Mouse (Mus musculus) limb, embryonic 13.5 days (tissue): ENCODE data around the gene Ip6k2. TPM values are rescaled to one million over a fixed set of nuclear protein-coding genes. Genes with fewer than 3 reads are reported as not detected.
A peak's percentile ranks its signal among the peaks of the same experiment; 100 is the strongest.

Source experiments
- ATAC-seq: fragments of 200-750 bp; cut with Nextera tagmentation; 2 replicates; pipeline ENCODE4 v1.8.0; 2017; ENCODE audit warnings: low read depth, moderate number of reproducible peaks, moderate TSS enrichment; ENCODE audit not compliant: low FRiP score
- H3K27ac ChIP-seq: fragments of 300-500 bp; sonication (generic); 2 replicates; pipeline ENCODE4 v1.5.1; 2015; ENCODE audit warnings: inconsistent platforms, mild to moderate bottlenecking, moderate library complexity
- H3K27me3 ChIP-seq: fragments of 300-500 bp; sonication (generic); 2 replicates; pipeline ENCODE4 v1.6.1; 2015; ENCODE audit warnings: mild to moderate bottlenecking, inconsistent platforms
- H3K36me3 ChIP-seq: fragments of 300-500 bp; sonication (generic); 2 replicates; pipeline ENCODE4 v1.6.1; 2015; ENCODE audit warnings: inconsistent platforms, mild to moderate bottlenecking, moderate library complexity
- H3K4me1 ChIP-seq: fragments of 300-500 bp; sonication (generic); 2 replicates; pipeline ENCODE4 v1.6.1; 2015; ENCODE audit warnings: inconsistent platforms
- H3K4me2 ChIP-seq: fragments of 300-500 bp; sonication (generic); replicated peaks from 2 replicates; pipeline ENCODE4 v1.6.1; 2015; ENCODE audit warnings: inconsistent platforms, mild to moderate bottlenecking, moderate library complexity
- H3K4me3 ChIP-seq: fragments of 300-500 bp; sonication (generic); 2 replicates; pipeline ENCODE4 v1.5.1; 2015; ENCODE audit warnings: moderate library complexity, mild to moderate bottlenecking, inconsistent platforms
- H3K9ac ChIP-seq: fragments of 300-500 bp; sonication (generic); 2 replicates; pipeline ENCODE4 v1.6.1; 2015; ENCODE audit warnings: mild to moderate bottlenecking, inconsistent platforms
- H3K9me3 ChIP-seq: fragments of 300-500 bp; sonication (generic); 2 replicates; pipeline ENCODE4 v1.6.1; 2016; ENCODE audit warnings: inconsistent platforms
- WGBS: fragments of 180-500 bp; shearing (Covaris S2); methylation state at CpG from one replicate; pipeline ENCODE4 v1.1.7; 2015; 5-methylcytosine and 5-hydroxymethylcytosine counted together
- microRNA-seq: library from miRNA; unstranded; fragments of <30 nt; microRNA quantifications from one replicate; pipeline ENCODE4, GENCODE M21; 2016
- polyA plus RNA-seq: library from polyadenylated mRNA; unstranded; fragments of >200 nt; fragmentation: Nextera tagmentation; extraction: Ambion mirVana; gene quantifications from 2 replicates; pipeline ENCODE4 v1.2.1, GENCODE M21; 2015

The Ip6k2 gene
- polyA plus RNA-seq, 1 experiment from 2014 or later, result 149 TPM

GRCm38 (mm10) chr9:108853635-108854240 is 70.1 kb downstream of the Ip6k2 start:
- H3K9me3 ChIP-seq, result no peaks in the 10 kb centered on the region
- H3K36me3 ChIP-seq, result peaks cover 25% of the 10 kb centered on the region
- peak overlapping the region; percentile 88 for H3K27ac ChIP-seq
- peak overlapping the region; percentile 86 for H3K9ac ChIP-seq
- ATAC-seq, result peak; percentile 92
- H3K4me1 ChIP-seq, result peaks cover 18% of the 10 kb centered on the region
- H3K4me3 ChIP-seq, result peak overlapping the region; percentile 83
- no peaks in the 10 kb centered on the region for H3K27me3 ChIP-seq
- peak overlapping the region; percentile 81 for H3K4me2 ChIP-seq
- WGBS, result 2% methylated on average over 25 of the region's 25 CpGs

- H3K4me3 ChIP-seq, result peak overlapping the region; percentile 83
- peaks cover 18% of the 10 kb centered on the region for H3K4me1 ChIP-seq
- peak overlapping the region; percentile 86 for H3K9ac ChIP-seq
- H3K36me3 ChIP-seq, result peaks cover 30% of the 10 kb centered on the region
- H3K27me3 ChIP-seq, result no peaks in the 10 kb centered on the region
- peak overlapping the region; percentile 88 for H3K27ac ChIP-seq
- H3K4me2 ChIP-seq, result peak overlapping the region; percentile 81
- H3K9me3 ChIP-seq, result no peaks in the 10 kb centered on the region
- peak; percentile 76 for ATAC-seq
- under 1% methylated on average over 28 of the region's 28 CpGs for WGBS
These were observed 70.7 kb downstream of the Ip6k2 start for GRCm38 (mm10) chr9:108854241-108854696.

GRCm38 (mm10) chr9:108855335-108855734 is 71.7 kb downstream of the Ip6k2 start:
- Histone ChIP-seq H3K4me3 (peak overlapping the region; percentile 83), H3K9me3 (no peaks in the 10 kb centered on the region), H3K4me2 (peak overlapping the region; percentile 81)

More at GRCm38 (mm10) chr9:108855335-108855734, 71.7 kb downstream of the Ip6k2 start:
- Histone ChIP-seq H3K4me1 (peaks cover 18% of the 10 kb centered on the region), H3K9ac (peak overlapping the region; percentile 86; the same call in 1 of the 2 replicates), H3K27ac (no peak overlapping the region), H3K27me3 (no peaks in the 10 kb centered on the region), H3K36me3 (peaks cover 41% of the 10 kb centered on the region)
- 51% methylated on average over 5 of the region's 5 CpGs for WGBS
- ATAC-seq, result no peak

Small RNAs within 50 kb of the gene (microRNA-seq; reads per million reads assigned to microRNA genes)
- gene Gm23156, result not detected

Other genes starting within 250 kb of the Ip6k2 start
- 188 and 190 TPM in 2 replicates for gene Impdh2, start 223.5 kb upstream of the Ip6k2 start, polyA plus RNA-seq
- gene Ndufaf3, start 216.4 kb upstream of the Ip6k2 start, polyA plus RNA-seq, result 41.2 and 45.6 TPM in 2 replicates
- gene Dalrd3, start 213.9 kb upstream of the Ip6k2 start, polyA plus RNA-seq, result 175 and 192 TPM in 2 replicates
- gene Wdr6, start 205.1 kb upstream of the Ip6k2 start, polyA plus RNA-seq, result 167 and 168 TPM in 2 replicates
- gene P4htm, start 186.1 kb upstream of the Ip6k2 start, polyA plus RNA-seq, result 11.2 and 11.7 TPM in 2 replicates
- gene Arih2, start 134.4 kb upstream of the Ip6k2 start, polyA plus RNA-seq, result 55.0 and 59.7 TPM in 2 replicates
- gene Slc25a20, start 121.7 kb upstream of the Ip6k2 start, polyA plus RNA-seq, result 45.7 and 50.4 TPM in 2 replicates
- gene Prkar2a, start 94.5 kb upstream of the Ip6k2 start, polyA plus RNA-seq, result 26.2 and 31.3 TPM in 2 replicates
- 17.2 and 22.5 TPM in 2 replicates for gene Nckipsd, start 24.6 kb downstream of the Ip6k2 start, polyA plus RNA-seq
- gene Celsr3, start 42.5 kb downstream of the Ip6k2 start, polyA plus RNA-seq, result 0.09 and 0.13 TPM in 2 replicates
- gene Slc26a6, start 69.5 kb downstream of the Ip6k2 start, polyA plus RNA-seq, result 19.0 and 19.6 TPM in 2 replicates
- gene Tmem89, start 130.8 kb downstream of the Ip6k2 start, polyA plus RNA-seq, result not detected in 2 replicates
- 437 and 447 TPM in 2 replicates for gene Uqcrc1, start 152.8 kb downstream of the Ip6k2 start, polyA plus RNA-seq
- 6.7 and 7.7 TPM in 2 replicates for gene Col7a1, start 169.8 kb downstream of the Ip6k2 start, polyA plus RNA-seq
- 0.22 and 0.33 TPM in 2 replicates for gene Ucn2, start 202.2 kb downstream of the Ip6k2 start, polyA plus RNA-seq
- gene Pfkfb4, start 208.0 kb downstream of the Ip6k2 start, polyA plus RNA-seq, result 12.3 and 14.6 TPM in 2 replicates